Mouse (Mus musculus): Measurements from ENCODE around the gene Gm21258. TPM values are rescaled to one million over a fixed set of nuclear protein-coding genes. Genes with fewer than 3 reads are reported as not detected.
"Not testable (repeated sequence)": the region's sequence is repeated elsewhere in the genome, so short reads cannot be mapped to it uniquely, and the experiment has no call there.

Gm21258 gene
- total RNA-seq (2014; rRNA removed) (not detected in 2 replicates), polyA plus RNA-seq (2012; rRNA removed) (not detected in 2 replicates)

- WGBS: no CpG with 5 or more reads among the region's 6 CpGs
These were observed at the start of gene Gm21258 for GRCm38 (mm10) chrY:52779740-52780139. TSS of gene Gm21258 (plus strand) at chrY:52780040.

More at GRCm38 (mm10) chrY:52779740-52780139, at the start of gene Gm21258:
- H3K4me3 ChIP-seq (ENCODE audit: insufficient read depth, low read depth, low read length); DNase-seq (ENCODE audit: extremely low read depth, low read depth, low spot score); H3K79me2 ChIP-seq (ENCODE audit: control insufficient read depth, insufficient read depth, low read length); H3K4me1 ChIP-seq (ENCODE audit: control insufficient read depth, insufficient read depth, low read length); H3K27ac ChIP-seq (replicated peaks; ENCODE audit: insufficient read depth, low read depth, low read length); H3K9ac ChIP-seq (ENCODE audit: low read depth, low read length); H3K36me3 ChIP-seq (ENCODE audit: control insufficient read depth, insufficient read depth, low read length); H3K27me3 ChIP-seq (ENCODE audit: control insufficient read depth, insufficient read depth, low read length): not testable (repeated sequence)

All from liver, adult 2 months (tissue).